ENCODE assay signal across 25 mouse cellular contexts in the genomic region with DNA sequence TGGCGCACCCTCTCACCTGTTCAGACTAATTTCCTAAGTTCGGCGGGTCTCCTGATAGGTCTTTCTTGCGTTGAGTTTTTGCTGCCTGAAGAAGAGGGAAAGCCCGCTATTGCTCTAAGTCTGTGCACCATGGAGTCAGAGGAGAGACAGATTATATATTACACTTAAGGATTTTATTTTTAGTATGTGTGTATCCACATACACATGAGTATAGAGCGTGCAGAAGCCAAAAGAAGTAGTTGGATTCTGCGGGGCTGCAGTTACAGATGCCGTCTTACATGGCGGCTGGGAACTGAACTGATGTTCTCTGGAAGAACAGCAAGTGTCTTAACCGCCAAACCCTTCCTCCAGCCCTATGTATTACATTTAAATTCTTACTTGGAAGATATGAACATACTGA. TPM values are rescaled to one million over a fixed set of nuclear protein-coding genes. Genes with fewer than 3 reads are reported as not detected.
DNase-seq lines count a peak whose midpoint lies in the region; ATAC-seq and TF ChIP-seq lines count a peak whose summit lies in the region.
"Had no signal": no experiment of that assay in that cellular context is flagged by ENCODE, and none has a peak within 500 bp of the region (broad histone marks: within the 10 kb centered on the region; RNA-seq: fewer than 3 reads in every experiment).

No protein-coding gene starts in this region.

- TF ChIP-seq POLR2A in ES-Bruce4 (IDR thresholded peaks at IDR 0.05; ENCODE audit: insufficient read depth, low read length), result no peak

- 91% methylated on average over 10 of the region's 10 CpGs for WGBS in intestine, embryonic 15.5 days

- H3K27me3 ChIP-seq in E14TG2a.4 (ENCODE audit: insufficient read depth, low read length) (no peaks in the 10 kb centered on the region), ES-Bruce4 (ENCODE audit: control insufficient read depth, insufficient read depth, low read length, poor library complexity, severe bottlenecking) (no peaks in the 10 kb centered on the region)
- H3K27me3 ChIP-seq in intestine, embryonic 15.5 days (replicated peaks), result no peaks in the 10 kb centered on the region
- H3K27me3 ChIP-seq: CH12.LX; embryonic facial prominence, embryonic 12.5 days; forebrain, embryonic 13.5 days; forebrain, embryonic 15.5 days; Patski had no signal

- no peak for TF ChIP-seq EP300 in ES-Bruce4 (IDR thresholded peaks at IDR 0.05; ENCODE audit: insufficient read depth, low read depth, low read length)

- H3K4me1 ChIP-seq in E14TG2a.4 (replicated peaks; ENCODE audit: low read depth, low read length), result no peaks in the 10 kb centered on the region
- no peaks in the 10 kb centered on the region for H3K4me1 ChIP-seq in ES-Bruce4 (ENCODE audit: control insufficient read depth, insufficient read depth, low read length)
- no peaks in the 10 kb centered on the region for H3K4me1 ChIP-seq in ES-E14 (ENCODE audit: control insufficient read depth in 2 of 2, insufficient read depth in 2 of 2, low read length in 2 of 2, poor library complexity in 1 of 2)
- H3K4me1 ChIP-seq in intestine, embryonic 15.5 days (replicated peaks), result no peaks in the 10 kb centered on the region
- H3K4me1 ChIP-seq: embryonic facial prominence, embryonic 10.5 days; embryonic facial prominence, embryonic 12.5 days; forebrain, embryonic 13.5 days; forebrain, embryonic 15.5 days had no signal

- no peaks in the 10 kb centered on the region for H3K36me3 ChIP-seq in E14TG2a.4 (ENCODE audit: insufficient read depth, low read length)
- H3K36me3 ChIP-seq in ES-Bruce4 (ENCODE audit: control insufficient read depth, insufficient read depth, low read length, poor library complexity, severe bottlenecking), result no peaks in the 10 kb centered on the region
- no peaks in the 10 kb centered on the region for H3K36me3 ChIP-seq in ES-E14 (ENCODE audit: control insufficient read depth, insufficient read depth, low read length, poor library complexity, severe bottlenecking)
- no peaks in the 10 kb centered on the region for H3K36me3 ChIP-seq in intestine, embryonic 15.5 days
- H3K36me3 ChIP-seq: embryonic facial prominence, embryonic 10.5 days; embryonic facial prominence, embryonic 12.5 days; forebrain, embryonic 15.5 days; G1E had no signal

- no peak for TF ChIP-seq CTCF in E14TG2a.4 (conservative IDR thresholded peaks at IDR 0.05; ENCODE audit: low read length)
- no peak for TF ChIP-seq CTCF in ES-Bruce4 (IDR thresholded peaks at IDR 0.05; ENCODE audit: low read depth, low read length)

- no peak for DNase-seq in ES-E14 (ENCODE audit: low read depth, low spot score)
- DNase-seq in WW6 (ENCODE audit: low read depth, low spot score), result peak; percentile 9
- no peak for DNase-seq in layer of hippocampus, adult 18-20 months (ENCODE audit: low spot score in 2 of 2)
- DNase-seq in layer of hippocampus, adult 9-11 months, result no peak
- no peak for DNase-seq in cerebellum, adult 8-10 months
- DNase-seq: adrenal gland, adult 2 months; adrenal gland, postnatal 10 days; adrenal gland, postnatal 25 days; cerebellum, adult 11 months; cerebellum, adult 18-20 months; cerebellum, adult 9-10 months; cerebellum, postnatal 10 days; cerebellum, postnatal 25 days; forebrain, postnatal 0 days had no signal

- H3K27ac ChIP-seq in ES-Bruce4 (ENCODE audit: insufficient read depth, low read length) (no peak overlapping the region), ES-E14 (ENCODE audit: insufficient read depth, low read depth, low read length, poor library complexity, severe bottlenecking) (no peak overlapping the region)
- no peak overlapping the region for H3K27ac ChIP-seq in intestine, embryonic 15.5 days
- H3K27ac ChIP-seq: embryonic facial prominence, embryonic 10.5 days; embryonic facial prominence, embryonic 12.5 days; forebrain, embryonic 13.5 days; forebrain, embryonic 15.5 days had no signal

- H3K4me3 ChIP-seq in E14TG2a.4 (replicated peaks; ENCODE audit: low read length) (peak overlapping the region; percentile 62), ES-Bruce4 (ENCODE audit: low read depth, low read length) (peak overlapping the region; percentile 45; the same call in 1 of the 2 replicates), ES-E14 (ENCODE audit: insufficient read depth in 1 of 2, low read depth in 1 of 2, low read length in 2 of 2, poor library complexity in 1 of 2, severe bottlenecking in 1 of 2) (peak overlapping the region; percentile 38 to 58)
- no peak overlapping the region for H3K4me3 ChIP-seq in intestine, embryonic 15.5 days (replicated peaks)
- H3K4me3 ChIP-seq: embryonic facial prominence, embryonic 10.5 days; embryonic facial prominence, embryonic 12.5 days; forebrain, embryonic 13.5 days; forebrain, embryonic 15.5 days had no signal

- H3K9me3 ChIP-seq in E14TG2a.4 (ENCODE audit: low read length), result no peaks in the 10 kb centered on the region
- no peaks in the 10 kb centered on the region for H3K9me3 ChIP-seq in ES-Bruce4 (replicated peaks; ENCODE audit: control insufficient read depth, insufficient read depth, low read length, poor library complexity, severe bottlenecking)
- H3K9me3 ChIP-seq in ES-E14 (ENCODE audit: control insufficient read depth, insufficient read depth, low read depth, low read length), result no peaks in the 10 kb centered on the region
- no peaks in the 10 kb centered on the region for H3K9me3 ChIP-seq in intestine, embryonic 15.5 days
- H3K9me3 ChIP-seq: embryonic facial prominence, embryonic 10.5 days; embryonic facial prominence, embryonic 12.5 days; forebrain, embryonic 13.5 days; forebrain, embryonic 15.5 days; G1E had no signal

- in situ Hi-C loops in ES-E14 (cut with MboI; ENCODE audit: low sequenced_read_pairs in 2 of 2, unreplicated experiment in 2 of 2), result no loop called here

- ATAC-seq in intestine, embryonic 15.5 days, result no peak
- ATAC-seq: forebrain, embryonic 13.5 days; forebrain, embryonic 15.5 days; forebrain, postnatal 0 days; Patski had no signal

- H3K9ac ChIP-seq in ES-Bruce4 (ENCODE audit: low read depth, poor library complexity, severe bottlenecking) (0 out of 2 replicates have a peak overlapping the region, but pooled peaks have one; percentile 29), ES-E14 (ENCODE audit: insufficient read depth, low read depth, low read length, poor library complexity, severe bottlenecking) (peak overlapping the region; percentile 56)
- H3K9ac ChIP-seq in intestine, embryonic 15.5 days, result no peak overlapping the region
- H3K9ac ChIP-seq: embryonic facial prominence, embryonic 12.5 days; forebrain, embryonic 13.5 days; forebrain, embryonic 15.5 days; forebrain, postnatal 0 days had no signal

- H3K4me2 ChIP-seq in intestine, embryonic 15.5 days (replicated peaks), result no peak overlapping the region
- H3K4me2 ChIP-seq: embryonic facial prominence, embryonic 12.5 days; forebrain, embryonic 13.5 days; forebrain, embryonic 15.5 days had no signal

TF ChIP-seq in ES-E14, 5 proteins besides CTCF, POLR2A, EP300 and RAD21:
- TF ChIP-seq ZC3H11A (IDR thresholded peaks at IDR 0.05; ENCODE audit: borderline replicate concordance, low read depth, low read length) (no peak), CHD2 (IDR thresholded peaks at IDR 0.05; ENCODE audit: low read depth, low read length) (no peak), HCFC1 (IDR thresholded peaks at IDR 0.05; ENCODE audit: borderline replicate concordance, insufficient read depth, low read length) (no peak), MAFK (IDR thresholded peaks at IDR 0.05; ENCODE audit: insufficient read depth, low read depth, low read length) (no peak), ZNF384 (IDR thresholded peaks at IDR 0.05; ENCODE audit: low read depth, low read length) (no peak)

RNA-seq across cellular contexts. Expression of gene Rgs6, which starts 52.3 kb away (rescaled TPM):
- polyA plus RNA-seq in ES-Bruce4 (2011; ENCODE audit: insufficient read depth, insufficient read length, low read depth, missing spikeins), result 0.30 and 0.58 TPM in 2 replicates
- 0.49 and 0.53 TPM in 2 replicates for total RNA-seq in ES-E14 (2012; rRNA removed)
- total RNA-seq in layer of hippocampus, adult 18-20 months (2021), result 10 to 100 TPM in 1 of 2 experiments, 1 to 10 TPM in 1; 9.9 to 10.5 TPM
- polyA plus RNA-seq in intestine, embryonic 15.5 days (2015; fragmentation: Nextera tagmentation; extraction: Ambion mirVana), result 1.7 and 1.9 TPM in 2 replicates
- total RNA-seq: CH12.LX had no signal
- polyA plus RNA-seq: C2C12, G1E had no signal
